Mouse (Mus musculus): ENCODE measurements at regions not wholly inside any gene's neighbourhood (a gene's known extent, or its start where the extent isn't known, plus 50 kb on each side); places are given as distances from the start of the nearest gene placed in this dataset.

DNA sequence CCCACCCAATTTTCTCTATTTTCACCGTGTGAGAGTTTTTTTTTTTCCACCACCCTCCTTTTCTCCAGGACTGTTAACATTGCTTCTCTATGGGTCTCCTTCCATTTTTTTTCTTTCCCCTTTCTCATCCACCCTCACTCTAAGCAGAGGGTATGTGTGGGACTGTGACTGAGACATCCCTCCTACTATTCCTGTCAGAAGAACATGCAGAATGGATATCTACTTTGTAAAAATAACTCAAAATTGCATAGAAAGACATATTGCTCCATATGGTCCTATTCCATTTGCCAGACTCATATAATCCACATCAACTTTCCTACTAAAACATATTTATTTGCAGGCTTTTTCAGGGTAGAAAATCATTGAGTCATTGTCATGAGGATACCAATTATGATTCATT, 135.3 kb upstream of the Pabpc4l start:
- DNase-seq (ENCODE audit: extremely low spot score, low read depth, low spot score), result no peak

DNA sequence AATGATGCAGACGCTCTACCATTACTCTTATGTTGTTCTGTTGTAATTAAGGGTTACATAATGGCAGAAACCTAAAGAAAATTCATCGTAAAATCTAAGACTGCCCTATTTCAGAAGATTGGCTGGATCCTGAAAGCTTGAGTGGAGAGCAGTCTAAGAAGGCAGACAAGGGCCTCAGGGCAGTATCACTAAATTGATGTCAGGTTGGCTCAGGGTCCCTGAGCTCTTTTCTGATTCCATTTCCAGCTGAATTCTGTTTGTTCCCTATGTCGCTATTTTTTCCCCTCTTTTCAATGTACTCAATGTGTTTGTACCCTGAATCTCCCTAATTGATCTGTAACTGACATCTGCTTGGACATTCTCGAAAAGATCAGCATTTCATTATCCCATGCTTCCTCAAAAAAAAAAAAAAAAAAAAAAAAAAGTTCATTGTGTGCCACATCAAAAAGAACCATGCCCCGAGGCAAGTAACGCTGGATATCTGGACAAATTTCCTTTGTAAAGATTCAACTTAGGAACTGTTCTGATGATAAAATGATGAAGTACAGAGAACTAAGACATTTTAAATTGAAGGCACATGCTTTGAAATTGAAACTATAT, 118.7 kb upstream of the Pabpc4l start:
- peak; percentile 63 for DNase-seq (ENCODE audit: extremely low spot score, low read depth, low spot score)

DNA sequence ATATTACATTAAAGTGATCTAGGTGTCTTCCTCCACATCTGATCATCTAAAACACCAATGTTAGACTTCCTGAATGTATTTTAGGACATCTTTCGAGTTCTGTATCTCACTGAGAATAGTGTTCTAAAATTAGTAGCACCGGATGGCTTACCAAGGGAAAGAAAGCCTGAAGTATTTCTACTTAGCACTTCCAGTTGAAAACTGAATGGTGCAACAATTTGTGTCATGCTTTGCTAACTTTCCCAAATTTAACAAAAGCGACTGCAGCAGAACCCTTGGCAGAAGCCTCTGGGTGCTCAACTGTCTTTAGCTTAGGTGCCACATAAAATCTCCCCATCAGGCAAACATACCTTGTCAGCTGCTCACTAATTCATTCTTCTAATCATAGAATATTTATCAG, 105.6 kb upstream of the Pabpc4l start:
- no peak for DNase-seq (ENCODE audit: extremely low spot score, low read depth, low spot score)

DNA sequence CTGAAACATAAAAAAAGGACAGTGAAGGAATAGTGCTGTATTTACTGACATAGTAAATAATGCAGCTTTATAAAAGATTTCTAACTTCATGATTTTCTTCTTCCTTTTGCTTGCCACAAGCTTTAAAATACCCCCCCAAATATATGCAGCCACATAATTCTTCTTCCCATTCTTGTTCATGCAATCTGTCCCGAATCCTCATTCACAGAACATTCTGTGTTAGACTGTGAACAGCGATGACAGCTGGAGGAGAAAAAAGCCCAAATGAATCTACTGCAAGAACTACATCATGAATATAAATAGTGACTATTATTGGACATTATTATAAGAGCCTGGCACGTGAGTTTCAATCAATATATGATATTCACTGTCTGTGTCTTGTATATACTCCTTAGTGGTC, 90.6 kb upstream of the Pabpc4l start:
- no peak for DNase-seq (ENCODE audit: extremely low spot score, low read depth, low spot score)

DNA sequence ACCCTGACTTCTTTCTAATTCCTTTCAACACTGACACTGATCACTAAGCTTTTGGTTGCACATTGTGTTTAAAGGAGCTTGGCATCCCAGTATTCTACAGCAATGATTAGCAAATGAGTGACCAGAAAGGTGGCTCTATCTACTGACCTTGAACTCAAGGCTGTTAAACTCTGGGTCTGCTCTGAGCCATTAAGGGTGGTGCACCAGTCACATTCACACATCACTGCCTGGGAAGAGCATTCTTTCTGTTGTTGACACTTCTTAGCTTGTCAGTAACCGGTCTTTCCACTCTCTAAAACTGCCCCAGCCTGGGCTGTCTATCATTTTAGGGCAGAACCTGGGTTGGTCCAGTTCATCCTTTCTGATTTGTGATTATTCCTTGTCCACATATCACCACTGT, 63.1 kb upstream of the Pabpc4l start:
- no peak for DNase-seq (ENCODE audit: extremely low spot score, low read depth, low spot score)

DNA sequence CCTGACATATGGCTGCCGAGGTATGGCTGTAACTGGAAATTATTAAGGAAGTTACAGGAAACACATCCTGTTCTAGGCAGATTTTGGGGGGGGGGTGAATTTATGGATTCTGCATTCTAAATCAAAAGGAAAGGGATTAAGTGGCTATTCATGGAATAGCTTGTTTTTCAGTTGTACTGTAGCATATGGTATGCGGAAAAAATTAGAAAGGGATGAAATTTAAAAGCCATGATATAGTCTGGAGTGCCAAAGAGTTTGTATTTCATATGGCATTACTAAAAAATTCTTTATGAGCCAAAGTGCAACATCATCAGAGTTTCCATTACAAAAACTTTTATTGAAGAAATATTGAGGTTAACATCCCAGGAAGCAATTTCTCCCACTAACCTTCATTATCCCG, 55.7 kb upstream of the Pabpc4l start:
- DNase-seq (ENCODE audit: extremely low spot score, low read depth, low spot score), result no peak

Data from hindlimb bud, embryonic 11.5 days (tissue).